Mouse (Mus musculus) adrenal gland, adult 8-10 months (tissue): ENCODE measurements around the gene Rab6b. TPM values are rescaled to one million over a fixed set of nuclear protein-coding genes. Genes with fewer than 3 reads are reported as not detected.

ENCODE experiments used
- DNase-seq: peaks from one replicate; pipeline ENCODE4 v3.0.0; 2022
- total RNA-seq, 4 experiments: library from RNA; stranded (reverse); gene quantifications; 2 replicates each; pipeline ENCODE4 v1.2.4; 2022

The Rab6b gene
- 1 to 10 TPM; 1.9 to 5.2 (median 3.2) TPM for total RNA-seq

DNA sequence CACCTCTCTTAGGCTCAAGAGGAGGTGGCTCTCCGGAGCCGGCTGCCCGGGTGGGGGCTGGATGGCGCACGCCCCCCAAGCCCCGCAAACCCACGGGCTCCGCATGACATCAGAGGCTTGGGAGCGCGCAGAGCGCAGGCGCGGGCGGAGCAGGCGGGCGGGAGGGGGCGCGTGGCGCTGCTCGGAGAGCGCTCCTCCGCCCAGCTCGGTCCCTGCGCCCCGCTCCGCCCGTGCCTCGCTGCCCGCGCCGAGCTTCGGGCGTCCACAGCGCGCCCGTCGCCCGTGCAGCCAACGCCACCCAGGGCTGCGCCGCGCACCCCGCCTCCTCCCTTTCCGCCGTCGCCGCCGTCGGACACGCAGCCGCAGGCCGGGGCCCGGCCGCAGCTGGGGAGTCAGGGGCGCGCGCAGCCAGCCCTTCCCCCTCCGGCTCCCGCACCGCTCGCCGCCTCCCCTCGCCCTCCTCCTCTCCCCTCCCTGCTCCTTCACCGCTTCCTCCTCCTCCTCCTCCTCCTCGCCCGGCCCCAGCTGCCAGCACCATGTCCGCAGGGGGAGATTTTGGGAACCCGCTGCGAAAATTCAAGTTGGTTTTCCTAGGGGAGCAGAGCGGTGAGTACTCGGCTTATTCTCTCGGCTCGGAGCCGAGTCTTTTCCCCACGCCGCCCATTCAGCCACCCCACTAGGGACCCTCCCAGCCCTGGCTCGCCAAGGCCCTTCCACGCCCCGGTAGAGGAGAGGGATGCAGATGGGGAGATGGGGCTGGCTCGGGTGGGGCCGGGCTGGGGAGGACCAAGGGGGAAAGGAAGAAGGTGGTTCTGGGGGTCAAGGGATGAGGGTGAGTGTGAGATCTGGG lies at the start of gene Rab6b:
Gene Rab6b, plus strand, starts transcription at position 167 of the 850 bp plus-strand sequence.
- DNase-seq = no peak

- no peak for DNase-seq
These were observed 48.0 kb upstream of the Rab6b start for GRCm38 (mm10) chr9:103063591-103063990.

DNA sequence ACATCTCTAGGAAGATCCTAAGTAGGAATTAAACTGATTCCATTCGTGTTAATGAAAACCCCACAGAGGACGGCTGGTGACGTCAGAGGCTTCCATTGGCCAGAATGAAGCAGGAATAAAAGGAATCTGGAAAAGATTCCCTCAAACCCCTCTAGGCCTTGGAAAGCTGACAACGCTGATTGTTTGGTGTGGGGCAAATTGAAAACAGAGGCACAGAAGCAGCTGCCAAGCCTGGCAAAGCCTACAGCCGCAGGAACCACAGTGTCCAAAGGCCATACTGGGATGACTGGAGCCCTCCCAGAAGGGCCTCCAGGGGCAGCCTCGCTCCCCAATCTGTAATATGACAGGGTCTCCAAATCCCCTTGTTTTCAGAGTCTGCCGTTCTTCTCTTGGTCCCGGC lies 44.7 kb upstream of the Rab6b start:
- DNase-seq = no peak

DNA sequence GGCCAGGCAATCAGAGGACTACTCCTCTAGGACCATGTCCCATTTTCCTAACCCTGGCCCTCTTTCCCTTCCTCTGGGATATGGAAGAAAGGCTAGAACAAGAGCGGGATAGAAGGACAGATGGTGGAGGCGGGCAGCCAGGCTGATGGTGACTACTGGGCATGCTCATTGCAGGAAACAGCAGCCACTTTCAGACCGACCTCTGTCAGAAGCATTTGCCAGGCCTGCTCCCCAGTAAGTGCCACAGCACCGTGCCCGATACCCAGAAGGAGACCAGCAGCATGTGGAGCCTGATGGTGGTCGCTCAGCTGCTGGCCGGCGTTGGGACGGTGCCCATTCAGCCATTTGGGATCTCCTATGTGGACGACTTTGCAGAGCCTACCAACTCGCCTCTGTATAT lies 43.9 kb upstream of the Rab6b start:
- no peak for DNase-seq

DNA sequence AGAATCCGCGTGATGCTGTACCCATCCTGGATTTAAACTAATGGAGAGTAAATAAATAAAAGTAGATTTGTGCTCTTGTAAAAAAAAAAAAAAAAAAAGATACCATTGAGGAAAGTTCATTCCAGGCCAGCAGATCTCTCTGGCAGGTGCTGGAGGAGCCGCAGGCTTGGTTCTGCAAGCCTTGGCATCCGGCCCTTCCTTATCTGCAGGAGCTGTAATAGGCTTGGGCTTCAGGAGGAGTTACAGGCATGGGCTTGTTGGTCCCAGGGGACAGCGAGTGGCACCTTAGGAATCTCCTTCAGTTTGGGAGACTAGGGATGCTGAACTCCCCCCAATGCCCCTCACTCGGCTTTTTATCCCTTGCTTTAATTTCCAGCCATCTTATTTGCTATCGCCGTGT lies 42.8 kb upstream of the Rab6b start:
- no peak for DNase-seq

DNA sequence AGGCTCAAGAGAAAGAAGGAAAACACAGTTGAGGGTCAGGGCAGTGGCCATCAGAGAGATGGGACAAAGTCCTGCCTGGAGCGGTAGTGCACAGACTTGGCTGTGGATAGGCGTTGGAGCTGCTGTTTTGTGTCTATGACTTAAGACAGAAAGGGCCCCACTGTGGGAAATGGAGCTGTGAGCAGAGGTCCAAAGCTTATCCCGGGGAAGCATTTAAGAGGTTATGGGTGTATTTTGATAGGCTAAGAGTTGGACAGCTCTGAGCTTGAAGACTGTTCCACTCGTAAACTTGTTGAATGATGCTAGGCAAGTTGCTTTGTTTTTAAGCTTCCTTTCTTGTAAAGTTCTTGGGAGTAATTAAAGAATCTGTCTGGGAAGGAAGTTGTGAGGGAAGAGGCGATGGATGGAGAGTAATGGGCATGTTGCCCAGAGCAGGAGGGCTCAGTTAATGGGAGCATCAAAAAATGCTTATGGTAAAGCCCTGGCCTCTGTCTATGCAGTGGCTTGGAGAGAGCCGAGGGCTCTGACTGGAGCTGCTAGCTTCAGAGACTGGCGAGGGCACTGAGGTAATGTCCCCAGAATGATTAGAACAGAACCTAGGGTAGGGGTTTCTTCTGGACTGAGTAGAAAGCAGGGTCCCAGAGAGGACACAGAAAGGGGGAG lies 39.9 kb upstream of the Rab6b start:
- no peak for DNase-seq

- DNase-seq = no peak
These were observed 39.4 kb upstream of the Rab6b start for GRCm38 (mm10) chr9:103072204-103072599.

- DNase-seq = peak; percentile 54
These were observed 38.6 kb upstream of the Rab6b start for GRCm38 (mm10) chr9:103072926-103073515.

DNA sequence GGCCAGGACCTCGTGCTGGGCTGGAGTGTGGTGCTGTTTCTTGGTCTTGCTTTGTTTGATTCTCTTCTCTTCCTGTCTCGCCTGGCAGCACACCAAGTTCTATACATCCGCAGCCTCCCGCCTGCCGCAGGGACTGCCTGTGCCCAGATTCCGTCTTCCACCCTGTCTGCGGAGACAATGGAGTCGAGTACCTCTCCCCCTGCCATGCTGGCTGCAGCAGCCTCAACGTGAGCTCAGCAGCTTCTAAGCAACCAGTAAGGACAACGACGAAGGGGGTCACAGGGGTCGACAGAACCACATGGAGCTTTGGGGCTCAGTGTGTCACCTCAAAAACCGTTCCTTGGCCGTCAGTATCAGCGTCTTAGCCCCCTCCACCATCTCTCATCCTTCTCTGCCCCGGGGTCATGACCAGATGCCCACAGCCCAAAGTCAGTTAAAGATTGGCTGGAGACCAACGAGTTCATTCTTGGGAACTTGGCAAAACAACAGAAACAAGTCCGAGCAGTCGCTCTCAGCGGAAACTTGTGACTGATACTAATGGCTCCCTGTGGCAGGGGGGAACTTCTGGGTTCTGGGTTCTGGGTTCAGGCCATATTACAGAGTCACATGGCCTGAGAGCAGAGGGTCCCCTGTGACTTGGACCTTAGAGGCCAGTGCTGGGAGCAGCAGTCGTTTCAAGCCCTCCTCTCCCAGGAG lies 34.6 kb upstream of the Rab6b start:
- DNase-seq = no peak

DNA sequence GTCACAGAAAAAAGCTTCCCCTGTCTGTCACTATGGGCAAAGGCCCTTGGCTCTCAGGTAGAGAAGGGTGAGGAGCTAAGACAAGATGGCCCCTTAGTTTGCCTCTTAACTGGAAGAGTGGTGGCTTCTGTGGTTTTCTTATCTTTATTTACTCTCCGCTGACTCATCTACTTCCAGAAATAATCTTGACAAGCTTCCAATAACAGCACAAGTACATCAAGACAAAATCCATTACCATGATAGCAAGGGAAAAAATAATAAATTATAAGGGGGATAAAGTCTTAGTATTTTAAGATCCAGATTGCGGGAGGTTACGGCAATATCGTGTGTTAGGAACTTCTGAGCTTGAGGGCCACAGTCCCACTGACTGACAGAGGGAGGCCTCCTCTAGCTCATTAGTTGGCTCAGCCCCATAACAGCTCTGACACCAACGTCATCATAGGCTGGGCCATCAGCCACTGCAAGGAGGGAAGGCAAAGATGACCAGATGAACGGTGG lies 33.3 kb upstream of the Rab6b start:
- DNase-seq = peak; percentile 36

DNA sequence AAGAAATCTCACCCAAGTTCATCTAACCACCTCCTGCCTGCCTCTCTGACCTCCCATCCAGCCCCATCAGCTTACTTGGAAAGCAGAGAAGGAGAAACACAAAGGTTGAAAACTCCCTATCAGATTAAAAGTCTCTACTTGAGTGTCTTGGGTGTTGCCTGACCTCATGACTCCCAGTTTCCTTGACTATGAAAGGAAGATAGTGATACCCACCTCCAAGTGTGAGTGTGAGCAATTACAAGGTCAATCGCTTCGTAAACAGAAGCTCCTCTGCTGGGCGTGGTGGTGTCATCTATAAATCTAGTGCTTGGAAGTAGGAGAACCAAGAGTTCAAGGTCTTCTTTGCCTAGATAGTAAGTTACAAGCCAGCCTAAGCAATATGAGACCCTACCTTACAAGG lies 31.4 kb upstream of the Rab6b start:
- no peak for DNase-seq

DNA sequence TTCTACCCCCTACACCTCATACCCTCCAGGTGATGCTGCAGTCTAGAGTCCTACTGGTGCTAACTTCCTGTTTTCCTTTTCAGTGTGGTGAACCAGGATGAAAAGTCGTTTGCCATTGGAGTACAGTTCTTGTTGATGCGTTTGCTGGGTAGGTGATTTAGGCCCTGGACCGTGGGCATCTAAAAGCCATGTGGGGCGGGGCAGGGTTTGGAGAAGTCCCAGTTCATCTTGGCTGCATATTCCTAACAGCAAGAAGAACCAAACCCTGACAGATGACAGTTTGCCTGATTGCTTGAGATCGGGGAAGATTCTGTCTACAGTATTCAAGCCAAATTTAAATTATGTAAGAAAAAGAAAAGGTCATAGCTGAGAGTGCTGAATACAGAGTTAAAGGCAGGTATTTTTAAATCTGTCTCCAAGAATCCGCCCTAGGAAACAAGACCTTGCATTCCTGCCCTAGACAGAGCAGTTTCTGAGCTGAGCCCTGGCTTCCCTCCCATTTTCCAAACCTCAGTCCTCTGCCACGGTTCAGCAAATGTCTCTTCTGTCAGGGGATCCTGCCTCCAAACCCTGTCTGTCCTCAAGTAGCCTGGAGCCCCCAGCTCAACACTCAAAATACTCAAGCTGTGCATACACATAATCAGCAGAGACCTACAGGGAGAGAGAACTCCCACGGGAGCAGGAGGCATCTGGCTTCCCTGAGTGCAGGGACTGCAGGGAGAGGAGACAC lies 29.2 kb upstream of the Rab6b start:
- DNase-seq = no peak

DNA sequence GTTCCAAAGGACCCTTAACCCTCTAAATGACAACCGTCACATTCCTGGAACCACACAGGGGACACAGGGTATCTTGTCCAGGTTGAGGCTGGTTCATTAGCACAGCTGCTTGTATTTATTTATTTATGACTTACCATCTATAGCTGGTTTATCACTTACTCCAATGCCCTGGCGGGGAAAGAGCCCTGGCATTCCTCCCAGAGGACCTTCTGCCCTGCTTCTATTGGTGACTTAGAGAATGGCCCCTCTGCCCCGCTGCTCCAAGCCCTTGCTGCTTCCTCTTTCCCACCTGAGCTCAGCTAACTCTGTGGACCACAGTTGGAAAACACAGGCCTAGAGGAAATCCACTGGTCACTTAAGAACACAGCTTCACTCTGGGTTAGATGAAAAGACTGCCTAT lies 28.2 kb upstream of the Rab6b start:
- DNase-seq = no peak

- DNase-seq = no peak
These were observed 24.9 kb upstream of the Rab6b start for GRCm38 (mm10) chr9:103086736-103087135.

DNA sequence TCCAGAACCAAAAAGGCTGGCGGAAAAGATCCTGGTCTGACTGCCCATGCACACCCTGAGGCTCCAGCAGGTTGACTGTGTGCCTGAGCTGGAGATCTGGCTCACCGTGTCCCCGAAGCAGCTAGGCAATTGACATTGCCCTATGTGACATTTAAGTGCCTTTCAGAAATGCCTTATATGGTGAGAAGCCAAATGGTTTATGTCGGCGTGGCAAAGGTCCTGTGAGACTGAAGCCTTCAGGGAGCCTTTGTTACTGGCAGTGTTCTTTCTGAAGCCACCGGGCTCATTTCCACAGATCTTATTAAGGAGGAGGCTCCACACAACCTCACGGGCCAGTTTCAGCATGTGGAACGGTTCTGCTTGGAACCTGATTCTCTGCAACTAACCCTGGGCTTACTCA lies 24.3 kb upstream of the Rab6b start:
- DNase-seq = no peak

GRCm38 (mm10) chr9:103088661-103089060 lies 22.9 kb upstream of the Rab6b start:
- no peak for DNase-seq

DNA sequence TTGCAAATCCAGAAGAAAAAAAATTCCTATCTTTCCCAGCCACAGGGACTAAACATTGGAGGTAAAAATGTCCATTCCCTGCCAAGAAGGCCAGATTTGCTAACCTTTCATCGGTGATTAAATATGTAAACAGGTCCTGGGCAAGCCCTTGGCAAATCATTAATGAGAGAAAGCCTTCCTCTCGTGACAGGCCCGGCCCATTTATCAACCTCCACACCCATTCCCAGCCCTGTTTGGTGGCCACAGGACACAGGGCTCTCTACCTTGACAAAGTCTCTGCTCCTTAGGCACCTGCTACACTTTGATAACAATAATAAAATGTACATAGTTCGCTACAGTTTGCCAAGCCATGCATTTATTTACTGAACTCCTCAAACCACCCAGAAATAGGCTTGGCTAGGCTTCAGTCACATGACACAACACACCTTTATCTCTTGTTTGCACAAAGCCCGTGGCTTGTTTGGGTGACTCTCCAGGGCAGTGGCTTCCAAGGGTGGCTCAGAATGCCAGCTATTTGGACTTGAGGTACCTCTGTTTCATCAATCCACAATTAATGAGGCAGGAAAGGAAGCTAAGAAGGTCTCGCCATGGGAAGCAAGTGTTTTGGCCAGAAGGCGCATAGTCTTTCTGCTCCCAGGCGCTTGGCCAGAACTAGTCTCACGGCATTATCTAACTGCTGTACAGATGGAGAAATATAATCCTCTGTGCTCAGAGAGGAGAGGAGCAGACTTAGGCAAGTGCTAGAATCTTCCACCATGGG lies 21.3 kb upstream of the Rab6b start:
- DNase-seq = no peak

DNA sequence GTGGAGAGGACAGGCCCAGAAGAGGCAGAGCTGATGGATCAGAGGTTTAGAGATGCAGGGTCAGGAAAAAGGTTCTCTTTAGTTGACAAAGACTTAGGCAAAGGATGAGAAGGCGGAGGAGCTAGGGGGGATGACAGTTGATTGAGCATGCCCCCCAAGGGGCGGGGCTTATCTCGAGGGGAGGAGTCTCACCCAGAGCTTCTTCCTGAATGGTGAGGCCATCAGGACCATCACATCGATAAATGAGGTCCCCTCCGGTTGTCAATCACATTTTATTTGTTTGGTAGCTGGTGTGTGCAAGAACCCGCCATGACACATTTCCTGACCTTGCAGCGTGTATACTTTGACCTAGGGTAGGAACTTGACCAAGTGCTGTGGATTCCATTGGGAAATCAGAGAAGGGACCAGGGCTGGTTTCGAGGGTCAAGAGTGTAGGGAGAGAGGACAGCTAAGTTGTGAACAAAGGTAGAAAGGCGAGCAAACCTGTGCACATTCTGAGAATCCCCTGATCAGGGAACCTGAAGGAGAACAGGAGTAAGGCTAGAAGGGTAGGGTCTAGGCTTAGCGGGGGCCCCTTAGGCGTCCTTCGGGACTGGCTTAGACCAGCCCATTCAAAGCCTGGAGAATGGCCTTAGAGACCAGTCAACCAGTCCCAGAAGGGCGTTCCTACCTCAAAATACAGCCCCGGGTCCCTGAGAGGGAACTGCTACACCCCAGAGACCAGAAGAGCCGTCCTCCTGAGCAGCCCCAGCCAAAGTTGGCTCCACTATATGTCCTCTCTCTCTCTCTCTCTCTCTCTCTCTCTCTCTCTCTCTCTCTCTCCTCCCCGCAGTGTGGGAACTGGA lies 20.3 kb upstream of the Rab6b start:
- no peak for DNase-seq

DNA sequence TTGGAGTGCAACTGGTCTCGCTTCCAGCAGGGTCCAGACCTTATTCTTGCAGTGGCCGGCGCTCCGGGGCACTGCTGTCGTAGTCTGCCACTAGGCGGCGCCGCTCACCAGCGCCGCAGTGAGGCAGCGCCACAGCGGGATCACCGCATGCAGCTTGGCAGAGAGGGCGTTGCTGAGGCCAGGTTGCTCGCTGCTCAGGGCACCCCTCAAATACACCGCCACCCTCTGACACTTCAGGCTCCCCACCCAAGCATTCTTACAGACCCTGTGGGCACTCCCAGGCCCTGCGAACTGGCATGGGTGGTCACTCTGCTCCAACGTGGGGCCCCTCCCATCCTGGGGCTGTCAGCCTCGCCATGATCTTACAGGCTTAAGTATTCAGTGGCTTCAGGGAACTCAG lies 19.3 kb upstream of the Rab6b start:
- no peak for DNase-seq

DNA sequence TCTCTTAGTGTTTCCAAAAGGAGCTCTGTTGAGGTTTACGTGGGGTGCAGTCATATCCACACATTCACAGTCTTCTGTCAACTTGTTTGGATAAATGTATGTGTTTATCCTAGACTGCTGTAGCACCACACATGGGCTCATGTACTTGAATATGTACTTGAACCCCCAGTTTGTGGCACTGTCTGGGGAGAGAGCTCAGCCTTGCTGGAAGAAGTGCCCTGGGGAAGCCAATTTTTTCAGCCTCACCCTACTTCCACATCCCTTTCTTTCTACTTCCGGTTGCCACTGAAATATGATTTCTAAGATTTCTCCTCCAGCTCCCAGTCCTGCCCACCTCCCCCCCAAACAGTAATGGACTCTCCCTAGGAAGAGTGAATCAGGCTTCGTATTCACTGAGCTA lies 17.9 kb upstream of the Rab6b start:
- DNase-seq = no peak
